Mouse (Mus musculus): Measurements from ENCODE around the gene Galnt10. TPM values are rescaled to one million over a fixed set of nuclear protein-coding genes. Genes with fewer than 3 reads are reported as not detected.

The Galnt10 gene
- polyA plus RNA-seq, 1 experiment, result 19.4 TPM

DNA sequence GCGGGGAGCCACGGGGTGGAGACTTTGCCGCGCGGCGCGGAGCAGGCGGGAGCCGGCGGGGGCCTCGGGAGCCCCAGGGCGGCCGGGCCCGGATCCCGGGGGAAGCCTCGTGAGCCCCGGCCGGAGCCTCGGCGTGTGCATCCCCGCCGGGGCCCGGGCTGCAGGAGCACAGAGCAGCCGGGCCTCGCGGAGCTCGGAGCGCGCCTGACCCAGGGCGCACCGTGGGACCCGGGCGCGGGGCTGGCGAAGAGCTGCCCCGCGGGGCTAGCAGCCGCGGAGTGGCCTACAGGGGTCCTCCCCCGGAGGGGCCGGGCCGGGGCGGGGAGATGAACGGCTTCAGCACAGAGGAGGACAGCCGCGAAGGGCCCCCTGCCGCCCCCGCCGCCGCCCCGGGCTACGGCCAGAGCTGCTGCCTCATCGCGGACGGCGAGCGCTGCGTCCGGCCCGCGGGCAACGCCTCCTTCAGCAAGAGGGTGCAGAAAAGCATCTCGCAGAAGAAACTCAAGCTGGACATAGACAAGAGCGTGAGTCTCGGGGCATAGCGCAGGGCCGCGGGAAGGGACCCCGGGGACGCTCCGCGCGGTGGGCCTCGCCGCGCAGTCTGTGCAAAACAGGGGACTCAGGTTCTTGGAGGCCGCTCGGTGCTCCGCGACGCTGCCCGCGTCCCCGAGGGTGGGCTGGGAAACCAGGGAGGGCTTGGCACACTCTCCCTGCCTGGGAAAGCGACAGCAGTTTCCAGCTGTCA lies 156.7 kb downstream of the Galnt10 start:
- peak in 1 of 2 experiments; percentile 38 for DNase-seq (ENCODE audit: low read depth in 1 of 2, low spot score in 2 of 2)
- peaks cover 2% of the 10 kb centered on the region; the same call in 1 of the 2 replicates for H3K27me3 ChIP-seq (ENCODE audit: control insufficient read depth, insufficient read depth, low read length)
- under 1% methylated on average over 78 of the region's 85 CpGs for WGBS
- no peak overlapping the region for H3K27ac ChIP-seq (ENCODE audit: insufficient read depth, low read length)
- H3K4me1 ChIP-seq (ENCODE audit: control insufficient read depth, insufficient read depth, insufficient read length), result peaks cover 15% of the 10 kb centered on the region; the same call in 1 of the 2 replicates
- peak overlapping the region; percentile 76 for H3K4me3 ChIP-seq (ENCODE audit: extremely low read depth, insufficient read depth, insufficient read length)
- no peak for TF ChIP-seq CTCF (IDR thresholded peaks at IDR 0.05; ENCODE audit: extremely low read depth, insufficient read depth, insufficient read length, insufficient replicate concordance)
- no peak for TF ChIP-seq POLR2A (IDR thresholded peaks at IDR 0.05; ENCODE audit: low read depth, low read length)
- H3K36me3 ChIP-seq (ENCODE audit: control insufficient read depth, insufficient read depth, low read length), result no peaks in the 10 kb centered on the region

- H3K27me3 ChIP-seq (ENCODE audit: control insufficient read depth, insufficient read depth, low read length), result peaks cover 2% of the 10 kb centered on the region; the same call in 1 of the 2 replicates
- H3K4me1 ChIP-seq (ENCODE audit: control insufficient read depth, insufficient read depth, insufficient read length), result peaks cover 15% of the 10 kb centered on the region; the same call in 1 of the 2 replicates
- TF ChIP-seq POLR2A (IDR thresholded peaks at IDR 0.05; ENCODE audit: low read depth, low read length) (no peak), CTCF (IDR thresholded peaks at IDR 0.05; ENCODE audit: extremely low read depth, insufficient read depth, insufficient read length, insufficient replicate concordance) (no peak)
- H3K36me3 ChIP-seq (ENCODE audit: control insufficient read depth, insufficient read depth, low read length), result 0 out of 2 replicates have a peak, but pooled peaks cover 2% of the 10 kb centered on the region
- under 1% methylated on average over 18 of the region's 18 CpGs for WGBS
- no peak overlapping the region for H3K27ac ChIP-seq (ENCODE audit: insufficient read depth, low read length)
- no peak for DNase-seq (ENCODE audit: low read depth in 1 of 2, low spot score in 2 of 2)
- H3K4me3 ChIP-seq (ENCODE audit: extremely low read depth, insufficient read depth, insufficient read length), result peak overlapping the region; percentile 76; the same call in 1 of the 2 replicates
Observed at GRCm38 (mm10) chr11:57802511-57802870, 157.2 kb downstream of the Galnt10 start.

GRCm38 (mm10) chr11:57805047-57805446 lies 159.8 kb downstream of the Galnt10 start:
- peaks cover 15% of the 10 kb centered on the region; the same call in 1 of the 2 replicates for H3K4me1 ChIP-seq (ENCODE audit: control insufficient read depth, insufficient read depth, insufficient read length)
- TF ChIP-seq POLR2A (IDR thresholded peaks at IDR 0.05; ENCODE audit: low read depth, low read length) (no peak), CTCF (IDR thresholded peaks at IDR 0.05; ENCODE audit: extremely low read depth, insufficient read depth, insufficient read length, insufficient replicate concordance) (no peak)
- DNase-seq (ENCODE audit: low read depth in 1 of 2, low spot score in 2 of 2), result no peak
- H3K36me3 ChIP-seq (ENCODE audit: control insufficient read depth, insufficient read depth, low read length), result peaks cover 11% of the 10 kb centered on the region
- peaks cover 2% of the 10 kb centered on the region; the same call in 1 of the 2 replicates for H3K27me3 ChIP-seq (ENCODE audit: control insufficient read depth, insufficient read depth, low read length)
- H3K27ac ChIP-seq (ENCODE audit: insufficient read depth, low read length), result no peak overlapping the region
- no peak overlapping the region for H3K4me3 ChIP-seq (ENCODE audit: extremely low read depth, insufficient read depth, insufficient read length)
- 78% methylated on average over 3 of the region's 3 CpGs for WGBS

- no peak for DNase-seq (ENCODE audit: low read depth in 1 of 2, low spot score in 2 of 2)
- Histone ChIP-seq H3K4me3 (ENCODE audit: extremely low read depth, insufficient read depth, insufficient read length) (no peak overlapping the region), H3K4me1 (ENCODE audit: control insufficient read depth, insufficient read depth, insufficient read length) (no peaks in the 10 kb centered on the region), H3K27ac (ENCODE audit: insufficient read depth, low read length) (no peak overlapping the region), H3K27me3 (ENCODE audit: control insufficient read depth, insufficient read depth, low read length) (no peaks in the 10 kb centered on the region), H3K36me3 (ENCODE audit: control insufficient read depth, insufficient read depth, low read length) (peaks cover 16% of the 10 kb centered on the region)
- WGBS, result 96% methylated on average over 17 of the region's 17 CpGs
- TF ChIP-seq POLR2A (IDR thresholded peaks at IDR 0.05; ENCODE audit: low read depth, low read length), result no peak
- no peak for TF ChIP-seq CTCF (IDR thresholded peaks at IDR 0.05; ENCODE audit: extremely low read depth, insufficient read depth, insufficient read length, insufficient replicate concordance)
Observed at GRCm38 (mm10) chr11:57809017-57809731, 163.9 kb downstream of the Galnt10 start.

DNA sequence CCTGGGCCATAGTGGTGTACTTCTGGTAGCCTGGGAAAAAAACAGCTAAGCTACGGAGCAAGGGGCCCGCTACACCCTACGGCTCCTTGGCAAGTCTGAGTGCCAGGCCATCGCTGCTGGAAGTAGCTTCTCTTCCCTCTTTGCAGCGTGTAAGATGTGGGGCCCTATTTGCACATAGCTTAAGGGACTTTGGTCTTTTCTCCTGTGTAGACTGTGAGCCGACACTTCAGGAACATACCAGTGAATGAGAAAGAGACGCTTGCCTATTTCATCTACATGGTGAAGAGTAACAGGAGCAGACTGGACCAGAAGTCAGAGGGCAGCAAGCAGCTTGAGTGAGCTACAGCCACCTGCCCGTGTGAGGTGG lies 164.5 kb downstream of the Galnt10 start:
- no peak overlapping the region for H3K4me3 ChIP-seq (ENCODE audit: extremely low read depth, insufficient read depth, insufficient read length)
- no peak for TF ChIP-seq POLR2A (IDR thresholded peaks at IDR 0.05; ENCODE audit: low read depth, low read length)
- TF ChIP-seq CTCF (IDR thresholded peaks at IDR 0.05; ENCODE audit: extremely low read depth, insufficient read depth, insufficient read length, insufficient replicate concordance), result no peak
- no peak for DNase-seq (ENCODE audit: low read depth in 1 of 2, low spot score in 2 of 2)
- no peaks in the 10 kb centered on the region for H3K27me3 ChIP-seq (ENCODE audit: control insufficient read depth, insufficient read depth, low read length)
- 91% methylated on average over 8 of the region's 8 CpGs for WGBS
- no peak overlapping the region for H3K27ac ChIP-seq (ENCODE audit: insufficient read depth, low read length)
- H3K4me1 ChIP-seq (ENCODE audit: control insufficient read depth, insufficient read depth, insufficient read length), result no peaks in the 10 kb centered on the region
- peaks cover 16% of the 10 kb centered on the region for H3K36me3 ChIP-seq (ENCODE audit: control insufficient read depth, insufficient read depth, low read length)

DNA sequence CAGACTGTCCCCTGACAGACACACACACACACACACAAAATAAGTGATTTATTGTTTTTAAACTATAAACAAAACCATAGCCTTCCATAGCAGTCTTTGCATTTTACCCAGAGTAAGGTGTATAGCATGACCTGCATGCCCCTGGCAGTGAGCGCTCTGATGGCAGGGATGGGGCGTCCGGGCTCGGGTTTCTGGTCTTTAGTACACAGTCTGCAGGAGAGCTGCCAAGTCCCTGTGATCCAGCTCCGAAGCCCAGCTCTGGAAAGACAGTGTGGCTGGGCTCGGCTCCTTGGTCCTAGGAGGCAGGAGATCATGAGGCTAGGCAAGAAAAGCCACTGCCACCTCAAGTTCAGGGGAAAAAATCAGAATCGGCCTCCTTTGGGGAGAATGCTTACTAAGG lies 165.8 kb downstream of the Galnt10 start:
- Histone ChIP-seq H3K27ac (ENCODE audit: insufficient read depth, low read length) (no peak overlapping the region), H3K27me3 (ENCODE audit: control insufficient read depth, insufficient read depth, low read length) (no peaks in the 10 kb centered on the region), H3K4me1 (ENCODE audit: control insufficient read depth, insufficient read depth, insufficient read length) (no peaks in the 10 kb centered on the region), H3K4me3 (ENCODE audit: extremely low read depth, insufficient read depth, insufficient read length) (no peak overlapping the region), H3K36me3 (ENCODE audit: control insufficient read depth, insufficient read depth, low read length) (peaks cover 16% of the 10 kb centered on the region)
- WGBS, result 93% methylated on average over 7 of the region's 7 CpGs
- TF ChIP-seq POLR2A (IDR thresholded peaks at IDR 0.05; ENCODE audit: low read depth, low read length) (no peak), CTCF (IDR thresholded peaks at IDR 0.05; ENCODE audit: extremely low read depth, insufficient read depth, insufficient read length, insufficient replicate concordance) (no peak)
- no peak for DNase-seq (ENCODE audit: low read depth in 1 of 2, low spot score in 2 of 2)

Measured in spleen, adult 2 months (tissue).